Mouse (Mus musculus): ENCODE measurements around the gene Ppp1r9b.
A peak's percentile ranks its signal among the peaks of the same experiment; 100 is the strongest.

DNA sequence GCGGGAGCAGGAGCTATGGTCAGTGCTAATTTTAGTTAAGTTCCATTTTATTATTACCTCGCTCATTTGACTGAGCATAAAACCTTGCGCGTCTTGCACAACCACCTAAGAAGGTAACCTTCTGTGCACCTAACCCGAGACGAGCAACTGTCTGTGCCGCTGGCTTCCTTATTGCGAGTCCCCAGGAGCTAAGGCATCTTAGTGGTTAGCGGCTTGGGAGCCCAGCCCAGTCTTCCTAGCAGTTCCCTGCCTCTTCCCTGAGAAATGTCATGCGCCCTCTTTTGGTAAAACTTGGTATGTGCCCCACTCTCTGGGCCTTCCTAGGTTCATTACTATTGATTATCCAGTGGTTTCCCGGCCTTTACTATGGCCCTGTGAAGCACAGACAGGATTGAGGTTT is 51.3 kb downstream of the Ppp1r9b start:
- TF ChIP-seq CTCF (IDR thresholded peaks at IDR 0.05; ENCODE audit: borderline replicate concordance, extremely low read depth, insufficient read depth, insufficient read length) (peak; percentile 71), POLR2A (IDR thresholded peaks at IDR 0.05; ENCODE audit: borderline replicate concordance, extremely low read depth, insufficient read depth, insufficient read length, poor library complexity, severe bottlenecking) (no peak)

All from brain, embryonic 14.5 days (tissue).